Mouse (Mus musculus) ES-E14 (cell line): ENCODE data around the gene Camsap1. TPM values are rescaled to one million over a fixed set of nuclear protein-coding genes. Genes with fewer than 3 reads are reported as not detected.

Experiments used
- DNase-seq: peaks from one replicate; pipeline ENCODE4 v3.0.0-alpha.2; 2013; ENCODE audit warnings: low read depth, low spot score
- H3K27ac ChIP-seq: 2 replicates; pipeline ENCODE4 v1.5.1; 2012; ENCODE audit warnings: low read depth, mild to moderate bottlenecking, low read length, moderate library complexity, mixed read lengths; ENCODE audit not compliant: poor library complexity, insufficient read depth, severe bottlenecking
- H3K36me3 ChIP-seq: 2 replicates; pipeline ENCODE4 v1.6.1; 2012; ENCODE audit warnings: mild to moderate bottlenecking, low read length, moderate library complexity, mixed read lengths; ENCODE audit not compliant: control insufficient read depth, poor library complexity, insufficient read depth, severe bottlenecking
- H3K4me1 ChIP-seq, 2 experiments: fragments of 150-350 bp in 1 of 2; sonication (generic) in 1 of 2; 2 replicates each; pipeline ENCODE4 v1.6.1; 2012; ENCODE audit warnings: low read length in 2 of 2, mild to moderate bottlenecking in 1 of 2, mixed read lengths in 1 of 2; ENCODE audit not compliant: control insufficient read depth in 2 of 2, insufficient read depth in 2 of 2, poor library complexity in 1 of 2
- H3K4me3 ChIP-seq, 2 experiments: fragments of 150-350 bp in 1 of 2; sonication (generic) in 1 of 2; 2 replicates each; pipeline ENCODE4 v1.5.1; 2012; ENCODE audit warnings: low read length in 2 of 2, low read depth in 1 of 2, mild to moderate bottlenecking in 1 of 2, mixed read lengths in 1 of 2; ENCODE audit not compliant: insufficient read depth in 1 of 2, poor library complexity in 1 of 2, severe bottlenecking in 1 of 2
- H3K9ac ChIP-seq: 2 replicates; pipeline ENCODE4 v1.6.1; 2012; ENCODE audit warnings: low read depth, mild to moderate bottlenecking, low read length, mixed read lengths; ENCODE audit not compliant: poor library complexity, insufficient read depth, severe bottlenecking
- H3K9me3 ChIP-seq: fragments of 150-350 bp; sonication (generic); 2 replicates; pipeline ENCODE4 v1.6.1; 2012; ENCODE audit warnings: low read depth, mild to moderate bottlenecking, low read length; ENCODE audit not compliant: control insufficient read depth, insufficient read depth
- CHD2 ChIP-seq: IDR thresholded peaks from 2 replicates; pipeline ENCODE4 v1.6.1; 2014; ENCODE audit warnings: mild to moderate bottlenecking, low read depth, low read length, inconsistent platforms
- HCFC1 ChIP-seq: IDR thresholded peaks from 2 replicates; pipeline ENCODE4 v1.6.1; 2012; ENCODE audit warnings: low read length, inconsistent platforms, borderline replicate concordance; ENCODE audit not compliant: insufficient read depth
- MAFK ChIP-seq: IDR thresholded peaks from 2 replicates; pipeline ENCODE4 v1.6.1; 2014; ENCODE audit warnings: mild to moderate bottlenecking, low read depth, low read length, inconsistent platforms; ENCODE audit not compliant: insufficient read depth
- ZC3H11A ChIP-seq: IDR thresholded peaks from 2 replicates; pipeline ENCODE4 v1.6.1; 2012; ENCODE audit warnings: low read depth, mild to moderate bottlenecking, inconsistent platforms, low read length, borderline replicate concordance
- ZNF384 ChIP-seq: IDR thresholded peaks from 2 replicates; pipeline ENCODE4 v1.6.1; 2012; ENCODE audit warnings: low read depth, low read length, inconsistent platforms
- in situ Hi-C, 2 experiments: fragments of 600-800 bp; cut with MboI; formaldehyde crosslinking; loops; one replicate each; pipeline ENCODE4 v1.15.1; 2025; ENCODE audit warnings: low sequenced_read_pairs in 2 of 2, inconsistent platforms in 1 of 2; ENCODE audit not compliant: unreplicated experiment in 2 of 2
- total RNA-seq: library from RNA; depleted of rRNA; stranded (reverse); fragments of 300-350 nt; gene quantifications from 2 replicates; pipeline ENCODE4 v1.2.3, GENCODE M21; 2012

Camsap1 gene
- total RNA-seq, 1 experiment, result 39.7 TPM

DNA sequence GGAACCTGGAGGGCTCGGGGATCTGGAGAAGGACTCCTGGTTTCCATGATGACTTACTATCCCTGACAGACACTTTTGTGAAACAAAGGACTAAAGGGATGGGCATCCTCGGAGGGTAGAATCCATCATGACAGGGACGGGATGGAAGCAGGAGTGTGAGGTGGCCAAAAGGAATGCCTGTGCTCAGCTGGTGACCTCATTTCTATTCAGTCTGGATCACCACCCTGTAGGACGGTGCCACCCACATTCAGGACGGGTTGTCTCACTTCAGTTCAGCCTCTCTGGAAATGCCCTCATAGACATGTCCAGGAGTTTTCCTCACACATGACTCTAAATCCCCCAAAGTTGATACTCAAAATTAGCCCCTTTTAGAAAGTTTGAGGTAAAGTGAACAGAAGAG is 3.5 kb upstream of the Camsap1 start:
- in situ Hi-C loops, result no loop called here
- H3K4me1 ChIP-seq, result peaks cover 0 to 3% of the 10 kb centered on the region in 2 experiments; a peak in 1 of 4 replicates
- H3K9me3 ChIP-seq, result no peaks in the 10 kb centered on the region
- H3K9ac ChIP-seq, result no peak overlapping the region
- no peak for TF ChIP-seq MAFK
- TF ChIP-seq ZNF384, result no peak
- TF ChIP-seq HCFC1, result no peak
- no peak for TF ChIP-seq ZC3H11A
- TF ChIP-seq CHD2, result no peak
- no peak for DNase-seq
- H3K27ac ChIP-seq, result no peak overlapping the region
- no peaks in the 10 kb centered on the region for H3K36me3 ChIP-seq
- H3K4me3 ChIP-seq, result no peak overlapping the region

DNA sequence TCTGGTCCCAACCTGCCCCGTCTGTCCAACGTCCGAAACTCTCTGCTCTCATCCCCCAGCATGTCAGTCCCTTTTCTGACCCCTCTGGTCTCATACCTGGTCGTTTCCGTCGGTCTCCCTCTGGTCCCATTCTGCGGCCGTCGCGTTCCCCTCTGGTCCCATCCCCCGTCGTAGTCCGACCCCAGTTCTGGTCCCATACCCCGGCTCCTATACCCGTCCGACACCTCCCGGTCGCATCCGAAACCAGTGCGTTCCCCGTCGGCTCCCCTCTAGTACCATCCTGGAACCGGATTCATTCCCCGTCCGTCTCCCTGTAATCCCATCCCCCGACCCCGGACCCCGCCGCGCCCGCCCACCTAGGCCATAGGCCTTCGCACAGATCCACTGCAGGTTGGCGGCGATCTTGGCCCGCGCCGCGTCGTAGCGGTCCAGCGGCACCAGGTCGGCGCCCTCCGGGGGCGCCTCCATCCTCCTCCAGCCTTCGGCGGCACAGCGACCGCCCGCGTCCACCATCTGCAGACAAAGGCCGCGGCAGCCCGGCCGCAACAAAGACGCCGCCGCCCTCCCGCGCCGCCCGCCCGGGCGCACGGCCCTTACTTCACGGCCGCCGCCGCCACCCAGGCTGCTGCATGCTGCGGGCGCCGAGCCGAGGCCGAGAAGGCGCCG is 523 bp downstream of the Camsap1 start:
- DNase-seq, result peak; percentile 20
- Histone ChIP-seq H3K27ac (peak overlapping the region; percentile 60), H3K4me1 (peaks cover 2 to 7% of the 10 kb centered on the region in 2 experiments; a peak in 1 of 4 replicates), H3K9me3 (no peaks in the 10 kb centered on the region), H3K4me3 (peak overlapping the region; percentile 89 to 98), H3K9ac (peak overlapping the region; percentile 90), H3K36me3 (no peaks in the 10 kb centered on the region)
- in situ Hi-C loops, result no loop called here
- TF ChIP-seq ZC3H11A (no peak), CHD2 (no peak), HCFC1 (no peak), MAFK (no peak), ZNF384 (no peak)

DNA sequence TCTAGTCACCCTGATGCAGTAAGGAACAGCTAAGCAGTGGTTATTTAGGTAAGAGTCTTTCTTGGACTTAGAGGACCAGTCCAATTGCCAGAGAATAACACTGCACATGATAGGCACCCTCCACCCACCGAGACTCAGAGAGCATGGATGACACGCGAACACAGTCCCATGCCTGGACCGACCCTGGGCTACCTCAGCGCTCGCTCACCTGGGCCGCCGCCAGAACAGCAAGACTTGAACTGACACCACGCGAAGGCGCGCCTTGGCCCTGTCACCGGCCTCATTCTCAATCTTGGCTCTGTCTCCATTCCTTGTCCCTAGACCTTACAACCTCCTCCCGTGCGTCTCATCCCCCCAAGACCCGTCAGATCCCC is 1.0 kb downstream of the Camsap1 start:
- in situ Hi-C loops, result no loop called here
- Histone ChIP-seq H3K9me3 (no peaks in the 10 kb centered on the region), H3K27ac (no peak overlapping the region), H3K9ac (peak overlapping the region; percentile 90), H3K36me3 (no peaks in the 10 kb centered on the region), H3K4me1 (peaks cover 2 to 7% of the 10 kb centered on the region in 2 experiments; a peak in 1 of 4 replicates), H3K4me3 (peak overlapping the region; percentile 89 to 98)
- no peak for DNase-seq
- TF ChIP-seq MAFK (no peak), ZNF384 (no peak), ZC3H11A (no peak)

DNA sequence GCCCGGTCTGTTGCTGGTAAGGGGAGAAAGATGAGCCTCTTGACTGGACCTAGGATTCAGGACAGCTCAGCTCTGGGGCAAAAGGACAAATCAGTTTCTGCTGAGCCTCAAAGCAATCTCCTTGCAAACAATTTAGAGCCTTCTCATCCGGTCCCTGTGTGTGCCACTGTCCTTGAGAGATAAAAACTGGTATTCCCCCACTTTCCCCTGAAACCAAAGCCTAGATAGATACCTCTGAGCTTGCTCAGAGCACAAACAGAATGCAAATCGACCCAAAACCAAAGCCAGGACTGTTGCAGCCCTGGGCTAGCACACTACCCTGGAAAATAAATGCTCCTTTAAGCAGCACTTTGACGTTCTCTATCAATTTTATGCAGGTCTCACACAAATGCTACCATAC is 4.1 kb downstream of the Camsap1 start:
- Histone ChIP-seq H3K9me3 (no peaks in the 10 kb centered on the region), H3K4me3 (no peak overlapping the region), H3K36me3 (no peaks in the 10 kb centered on the region), H3K9ac (no peak overlapping the region), H3K27ac (no peak overlapping the region), H3K4me1 (peaks cover 5 to 7% of the 10 kb centered on the region in 2 experiments; a peak in 2 of 4 replicates)
- TF ChIP-seq MAFK, result no peak
- TF ChIP-seq ZC3H11A, result no peak
- TF ChIP-seq ZNF384, result no peak
- no peak for TF ChIP-seq CHD2
- no peak for TF ChIP-seq HCFC1
- in situ Hi-C loops, result no loop called here
- DNase-seq, result no peak
